Mouse (Mus musculus) CD8-positive naive resting alpha-beta T cell, adult 2 months (primary cell): ENCODE data around the gene Sox12.

Experiments used
- DNase-seq, 2 experiments: peaks; one replicate each; pipeline ENCODE4 v3.0.0; 2022; ENCODE audit warnings: low read depth in 2 of 2, low spot score in 2 of 2

Gene Sox12

GRCm38 (mm10) chr2:152406126-152406525 lies 8.3 kb upstream of the Sox12 start:
- DNase-seq = peak; percentile 40 to 44

GRCm38 (mm10) chr2:152399122-152399542 lies 1.3 kb upstream of the Sox12 start:
- no peak for DNase-seq

- peak; percentile 73 to 75 for DNase-seq
Measured at GRCm38 (mm10) chr2:152398691-152399090, 828 bp upstream of the Sox12 start.

GRCm38 (mm10) chr2:152397004-152397589 lies 766 bp downstream of the Sox12 start:
- DNase-seq = peak; percentile 45 to 47

GRCm38 (mm10) chr2:152396110-152397003 lies 1.5 kb downstream of the Sox12 start:
- DNase-seq = peak; percentile 30 to 50

GRCm38 (mm10) chr2:152395271-152395920 lies 2.5 kb downstream of the Sox12 start:
- no peak for DNase-seq

- DNase-seq = no peak
Measured at GRCm38 (mm10) chr2:152393225-152394017, 4.4 kb downstream of the Sox12 start.

GRCm38 (mm10) chr2:152392786-152393185 lies 5.1 kb downstream of the Sox12 start:
- DNase-seq = peak in 1 of 2 experiments; percentile 37

- no peak for DNase-seq
Measured at GRCm38 (mm10) chr2:152384191-152384590, 13.7 kb downstream of the Sox12 start.

GRCm38 (mm10) chr2:152376345-152376741 lies 21.5 kb downstream of the Sox12 start, which contains the start of gene Nrsn2:
TSS of gene Nrsn2 (minus strand) at chr2:152376638.
- no peak for DNase-seq

GRCm38 (mm10) chr2:152375652-152376344 lies 22.1 kb downstream of the Sox12 start:
- DNase-seq = no peak

- no peak for DNase-seq
Measured at GRCm38 (mm10) chr2:152373547-152373946, 24.3 kb downstream of the Sox12 start.

GRCm38 (mm10) chr2:152372661-152373060 lies 25.2 kb downstream of the Sox12 start:
- DNase-seq = no peak

- DNase-seq = peak in 1 of 2 experiments; percentile 49
Measured at GRCm38 (mm10) chr2:152372104-152372503, 25.8 kb downstream of the Sox12 start.

GRCm38 (mm10) chr2:152368532-152369140 lies 29.2 kb downstream of the Sox12 start:
- DNase-seq = peak; percentile 59 to 67

GRCm38 (mm10) chr2:152367917-152368316 lies 29.9 kb downstream of the Sox12 start:
- no peak for DNase-seq

GRCm38 (mm10) chr2:152363245-152364147 lies 34.4 kb downstream of the Sox12 start:
- DNase-seq = peak; percentile 62 to 68

- DNase-seq = no peak
Measured at GRCm38 (mm10) chr2:152361193-152361592, 36.7 kb downstream of the Sox12 start.

- peak; percentile 37 to 42 for DNase-seq
Measured at GRCm38 (mm10) chr2:152360271-152360775, 37.5 kb downstream of the Sox12 start.
